Mouse (Mus musculus) layer of hippocampus, adult 8-10 months (tissue): Measurements from ENCODE around the gene Glud1. TPM values are rescaled to one million over a fixed set of nuclear protein-coding genes. Genes with fewer than 3 reads are reported as not detected.
"Not testable (repeated sequence)": the region's sequence is repeated elsewhere in the genome, so short reads cannot be mapped to it uniquely, and the experiment has no call there.

Experiments used
- DNase-seq, 2 experiments: peaks; one replicate each; pipeline ENCODE4 v3.0.0; 2022; ENCODE audit warnings: low spot score in 2 of 2
- total RNA-seq, 4 experiments: library from RNA; stranded (reverse); gene quantifications; 2 replicates each; pipeline ENCODE4 v1.2.4; 2022

Gene Glud1
- total RNA-seq, 4 experiments from 2014 or later, result 294 to 321 (median 311) TPM

GRCm38 (mm10) chr14:34351660-34352059 lies 41.1 kb downstream of the Glud1 start:
- DNase-seq, result no peak

- DNase-seq, result no peak
These were observed 42.0 kb downstream of the Glud1 start for GRCm38 (mm10) chr14:34352523-34352922.

- no peak for DNase-seq
These were observed 42.8 kb downstream of the Glud1 start for GRCm38 (mm10) chr14:34353326-34353725.

GRCm38 (mm10) chr14:34354456-34354855 lies 43.9 kb downstream of the Glud1 start:
- no peak for DNase-seq

- DNase-seq, result no peak
These were observed 44.8 kb downstream of the Glud1 start, which contains the start of gene Fam25c for GRCm38 (mm10) chr14:34355301-34355700. Gene Fam25c, minus strand, starts transcription at chr14:34355433.

GRCm38 (mm10) chr14:34357671-34358455 lies 47.3 kb downstream of the Glud1 start:
- peak in 1 of 2 experiments; percentile 14 for DNase-seq

- no peak for DNase-seq
These were observed 49.2 kb downstream of the Glud1 start for GRCm38 (mm10) chr14:34359676-34360244.

GRCm38 (mm10) chr14:34360251-34360650 lies 49.7 kb downstream of the Glud1 start:
- no peak for DNase-seq

- no peak for DNase-seq
These were observed 51.6 kb downstream of the Glud1 start for GRCm38 (mm10) chr14:34362135-34362534.

- peak; percentile 55 to 62 for DNase-seq
These were observed 52.4 kb downstream of the Glud1 start for GRCm38 (mm10) chr14:34362726-34363445.

GRCm38 (mm10) chr14:34363490-34364253 lies 53.1 kb downstream of the Glud1 start:
- peak in 1 of 2 experiments; percentile 19 for DNase-seq

GRCm38 (mm10) chr14:34364254-34365146 lies 54.0 kb downstream of the Glud1 start:
- DNase-seq, result not testable (repeated sequence)

- DNase-seq, result no peak
These were observed 54.6 kb downstream of the Glud1 start for GRCm38 (mm10) chr14:34365147-34365507.

- DNase-seq, result no peak
These were observed 59.7 kb downstream of the Glud1 start for GRCm38 (mm10) chr14:34370203-34370602.

GRCm38 (mm10) chr14:34370921-34371320 lies 60.4 kb downstream of the Glud1 start:
- no peak for DNase-seq

- no peak for DNase-seq
These were observed 61.2 kb downstream of the Glud1 start for GRCm38 (mm10) chr14:34371763-34372162.

- DNase-seq, result peak in 1 of 2 experiments; percentile 43
These were observed 62.1 kb downstream of the Glud1 start for GRCm38 (mm10) chr14:34372646-34373045.

GRCm38 (mm10) chr14:34373581-34373980 lies 63.1 kb downstream of the Glud1 start:
- no peak for DNase-seq

GRCm38 (mm10) chr14:34374577-34374976 lies 64.0 kb downstream of the Glud1 start, which contains the start of gene Sncg:
Gene Sncg, minus strand, starts transcription at chr14:34374789.
- no peak for DNase-seq

GRCm38 (mm10) chr14:34375415-34375904 lies 64.9 kb downstream of the Glud1 start, which contains the start of gene Mmrn2:
Gene Mmrn2, plus strand, starts transcription at chr14:34375465.
- no peak for DNase-seq
